Mouse (Mus musculus): ENCODE results near the gene Stx11. TPM values are rescaled to one million over a fixed set of nuclear protein-coding genes. Genes with fewer than 3 reads are reported as not detected.

Gene Stx11
- polyA plus RNA-seq, 1 experiment, result 1.4 TPM

GRCm38 (mm10) chr10:12976552-12976951, 12.5 kb upstream of the Stx11 start:
- Histone ChIP-seq H3K27ac (ENCODE audit: insufficient read depth, low read depth, low read length) (no peak overlapping the region), H3K36me3 (ENCODE audit: control insufficient read depth, insufficient read depth, low read length) (no peaks in the 10 kb centered on the region), H3K4me3 (ENCODE audit: insufficient read depth, low read depth, low read length) (no peak overlapping the region), H3K27me3 (replicated peaks; ENCODE audit: control insufficient read depth, insufficient read depth, low read length) (no peaks in the 10 kb centered on the region), H3K4me1 (ENCODE audit: control insufficient read depth, insufficient read depth, low read length) (peaks cover 6% of the 10 kb centered on the region; the same call in 1 of the 2 replicates)
- no peak for TF ChIP-seq CTCF (conservative IDR thresholded peaks at IDR 0.05; ENCODE audit: insufficient read depth, insufficient read length, low read depth, low read length)
- no peak for TF ChIP-seq POLR2A (IDR thresholded peaks at IDR 0.05; ENCODE audit: low read depth, low read length)
- 85% methylated on average over 7 of the region's 7 CpGs for WGBS
- no peak for DNase-seq

GRCm38 (mm10) chr10:12975957-12976356, 11.9 kb upstream of the Stx11 start:
- peaks cover 2% of the 10 kb centered on the region; the same call in 1 of the 2 replicates for H3K4me1 ChIP-seq (ENCODE audit: control insufficient read depth, insufficient read depth, low read length)
- H3K27ac ChIP-seq (ENCODE audit: insufficient read depth, low read depth, low read length), result no peak overlapping the region
- TF ChIP-seq POLR2A (IDR thresholded peaks at IDR 0.05; ENCODE audit: low read depth, low read length), result no peak
- TF ChIP-seq CTCF (conservative IDR thresholded peaks at IDR 0.05; ENCODE audit: insufficient read depth, insufficient read length, low read depth, low read length), result no peak
- no peaks in the 10 kb centered on the region for H3K36me3 ChIP-seq (ENCODE audit: control insufficient read depth, insufficient read depth, low read length)
- 90% methylated on average over 7 of the region's 7 CpGs for WGBS
- no peaks in the 10 kb centered on the region for H3K27me3 ChIP-seq (replicated peaks; ENCODE audit: control insufficient read depth, insufficient read depth, low read length)
- no peak for DNase-seq
- H3K4me3 ChIP-seq (ENCODE audit: insufficient read depth, low read depth, low read length), result no peak overlapping the region

- 88% methylated on average over 3 of the region's 3 CpGs for WGBS
Measured at GRCm38 (mm10) chr10:12975461-12975860, 11.4 kb upstream of the Stx11 start.

GRCm38 (mm10) chr10:12974572-12974971, 10.5 kb upstream of the Stx11 start:
- WGBS, result 94% methylated on average over 6 of the region's 6 CpGs
- no peaks in the 10 kb centered on the region for H3K36me3 ChIP-seq (ENCODE audit: control insufficient read depth, insufficient read depth, low read length)
- H3K4me1 ChIP-seq (ENCODE audit: control insufficient read depth, insufficient read depth, low read length), result no peaks in the 10 kb centered on the region
- no peak overlapping the region for H3K4me3 ChIP-seq (ENCODE audit: insufficient read depth, low read depth, low read length)
- no peak overlapping the region for H3K27ac ChIP-seq (ENCODE audit: insufficient read depth, low read depth, low read length)
- TF ChIP-seq POLR2A (IDR thresholded peaks at IDR 0.05; ENCODE audit: low read depth, low read length), result no peak
- no peak for TF ChIP-seq CTCF (conservative IDR thresholded peaks at IDR 0.05; ENCODE audit: insufficient read depth, insufficient read length, low read depth, low read length)
- DNase-seq, result no peak
- no peaks in the 10 kb centered on the region for H3K27me3 ChIP-seq (replicated peaks; ENCODE audit: control insufficient read depth, insufficient read depth, low read length)

More at GRCm38 (mm10) chr10:12975461-12975860, 11.4 kb upstream of the Stx11 start:
- Histone ChIP-seq H3K36me3 (ENCODE audit: control insufficient read depth, insufficient read depth, low read length) (no peaks in the 10 kb centered on the region), H3K27me3 (replicated peaks; ENCODE audit: control insufficient read depth, insufficient read depth, low read length) (no peaks in the 10 kb centered on the region), H3K4me1 (ENCODE audit: control insufficient read depth, insufficient read depth, low read length) (no peaks in the 10 kb centered on the region), H3K4me3 (ENCODE audit: insufficient read depth, low read depth, low read length) (no peak overlapping the region), H3K27ac (ENCODE audit: insufficient read depth, low read depth, low read length) (no peak overlapping the region)
- no peak for DNase-seq
- TF ChIP-seq CTCF (conservative IDR thresholded peaks at IDR 0.05; ENCODE audit: insufficient read depth, insufficient read length, low read depth, low read length) (no peak), POLR2A (IDR thresholded peaks at IDR 0.05; ENCODE audit: low read depth, low read length) (no peak)

- WGBS, result 82% methylated on average over 5 of the region's 5 CpGs
- TF ChIP-seq CTCF (conservative IDR thresholded peaks at IDR 0.05; ENCODE audit: insufficient read depth, insufficient read length, low read depth, low read length) (no peak), POLR2A (IDR thresholded peaks at IDR 0.05; ENCODE audit: low read depth, low read length) (no peak)
- H3K4me3 ChIP-seq (ENCODE audit: insufficient read depth, low read depth, low read length), result no peak overlapping the region
- H3K4me1 ChIP-seq (ENCODE audit: control insufficient read depth, insufficient read depth, low read length), result no peaks in the 10 kb centered on the region
- H3K27me3 ChIP-seq (replicated peaks; ENCODE audit: control insufficient read depth, insufficient read depth, low read length), result no peaks in the 10 kb centered on the region
- no peak for DNase-seq
- H3K36me3 ChIP-seq (ENCODE audit: control insufficient read depth, insufficient read depth, low read length), result no peaks in the 10 kb centered on the region
- H3K27ac ChIP-seq (ENCODE audit: insufficient read depth, low read depth, low read length), result no peak overlapping the region
Measured at GRCm38 (mm10) chr10:12965669-12966180, 1.6 kb upstream of the Stx11 start.

GRCm38 (mm10) chr10:12963362-12964147, 543 bp downstream of the Stx11 start:
- H3K4me3 ChIP-seq (ENCODE audit: insufficient read depth, low read depth, low read length), result peak overlapping the region; percentile 60
- H3K27ac ChIP-seq (ENCODE audit: insufficient read depth, low read depth, low read length), result no peak overlapping the region
- 15% methylated on average over 29 of the region's 29 CpGs for WGBS
- H3K36me3 ChIP-seq (ENCODE audit: control insufficient read depth, insufficient read depth, low read length), result no peaks in the 10 kb centered on the region
- peak; percentile 11 for DNase-seq
- no peak for TF ChIP-seq CTCF (conservative IDR thresholded peaks at IDR 0.05; ENCODE audit: insufficient read depth, insufficient read length, low read depth, low read length)
- TF ChIP-seq POLR2A (IDR thresholded peaks at IDR 0.05; ENCODE audit: low read depth, low read length), result no peak
- H3K4me1 ChIP-seq (ENCODE audit: control insufficient read depth, insufficient read depth, low read length), result no peaks in the 10 kb centered on the region
- H3K27me3 ChIP-seq (replicated peaks; ENCODE audit: control insufficient read depth, insufficient read depth, low read length), result no peaks in the 10 kb centered on the region

GRCm38 (mm10) chr10:12962238-12962637, 1.9 kb downstream of the Stx11 start:
- Histone ChIP-seq H3K4me1 (ENCODE audit: control insufficient read depth, insufficient read depth, low read length) (no peaks in the 10 kb centered on the region), H3K36me3 (ENCODE audit: control insufficient read depth, insufficient read depth, low read length) (no peaks in the 10 kb centered on the region), H3K27me3 (replicated peaks; ENCODE audit: control insufficient read depth, insufficient read depth, low read length) (no peaks in the 10 kb centered on the region), H3K4me3 (ENCODE audit: insufficient read depth, low read depth, low read length) (no peak overlapping the region), H3K27ac (ENCODE audit: insufficient read depth, low read depth, low read length) (no peak overlapping the region)
- TF ChIP-seq POLR2A (IDR thresholded peaks at IDR 0.05; ENCODE audit: low read depth, low read length) (no peak), CTCF (conservative IDR thresholded peaks at IDR 0.05; ENCODE audit: insufficient read depth, insufficient read length, low read depth, low read length) (no peak)
- no peak for DNase-seq
